Mouse (Mus musculus) right cerebral cortex, adult 18-20 months (tissue): Measurements from ENCODE around the gene Tmem135.

ENCODE experiments used
- DNase-seq: peaks from one replicate; pipeline ENCODE4 v3.0.0; 2022; ENCODE audit warnings: mixed read lengths

Tmem135 gene

DNA sequence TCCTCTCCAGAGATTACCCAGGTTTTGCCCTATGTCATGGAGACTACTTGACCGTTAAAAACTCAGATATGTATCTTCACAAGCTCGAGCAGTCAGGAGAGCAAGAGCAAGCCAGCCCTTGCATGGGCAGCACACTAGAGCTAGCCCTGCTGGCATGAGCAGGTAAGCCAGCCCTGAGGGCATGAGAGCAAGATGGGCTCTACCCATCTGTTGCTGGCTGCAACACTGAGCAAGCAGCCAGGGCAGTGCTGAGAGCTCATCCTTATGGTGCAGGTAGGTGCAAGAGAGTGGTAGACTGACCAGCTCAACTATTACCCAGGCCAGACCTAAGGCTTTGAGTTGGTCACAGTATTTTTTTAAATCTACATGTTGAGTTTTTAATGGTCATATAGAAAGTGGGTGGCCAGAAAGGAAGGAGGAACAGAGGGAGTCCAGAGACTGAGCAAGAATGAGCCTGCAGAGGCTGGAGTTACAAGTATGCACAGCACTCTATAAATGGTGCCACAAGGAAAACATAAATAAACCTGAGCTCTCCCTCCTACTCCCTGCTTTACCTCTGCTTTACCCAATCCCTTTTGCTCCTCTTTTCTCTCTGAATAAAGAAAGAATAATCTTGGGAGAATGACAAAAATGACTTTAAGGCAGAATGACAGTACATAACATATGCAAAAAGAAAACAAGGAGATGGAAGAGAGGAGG, 156.9 kb downstream of the Tmem135 start:
- no peak for DNase-seq

DNA sequence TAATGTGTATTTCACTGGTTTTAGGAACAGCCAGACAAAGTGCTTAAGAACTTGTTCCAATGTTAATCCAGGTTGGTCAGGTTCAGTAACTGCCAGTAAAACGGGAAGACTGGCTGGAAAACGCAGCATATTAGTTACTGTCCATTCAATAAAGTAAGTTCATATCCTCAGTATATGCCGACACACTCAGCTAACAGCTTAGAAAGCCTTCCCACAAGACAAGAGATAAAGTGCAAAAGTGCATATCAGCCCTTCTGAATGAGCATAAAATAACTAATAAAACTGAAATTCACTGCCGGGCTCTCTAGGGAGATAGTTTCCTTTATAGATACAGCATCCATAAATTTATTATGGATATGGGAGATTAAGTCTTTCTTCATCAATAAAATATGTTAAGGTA, 161.5 kb downstream of the Tmem135 start:
- no peak for DNase-seq

- DNase-seq, result no peak
Observed at GRCm38 (mm10) chr7:89242143-89242542, 161.9 kb downstream of the Tmem135 start.

GRCm38 (mm10) chr7:89239592-89239991, 164.4 kb downstream of the Tmem135 start:
- no peak for DNase-seq

- DNase-seq, result no peak
Observed at GRCm38 (mm10) chr7:89236592-89236991, 167.4 kb downstream of the Tmem135 start.

DNA sequence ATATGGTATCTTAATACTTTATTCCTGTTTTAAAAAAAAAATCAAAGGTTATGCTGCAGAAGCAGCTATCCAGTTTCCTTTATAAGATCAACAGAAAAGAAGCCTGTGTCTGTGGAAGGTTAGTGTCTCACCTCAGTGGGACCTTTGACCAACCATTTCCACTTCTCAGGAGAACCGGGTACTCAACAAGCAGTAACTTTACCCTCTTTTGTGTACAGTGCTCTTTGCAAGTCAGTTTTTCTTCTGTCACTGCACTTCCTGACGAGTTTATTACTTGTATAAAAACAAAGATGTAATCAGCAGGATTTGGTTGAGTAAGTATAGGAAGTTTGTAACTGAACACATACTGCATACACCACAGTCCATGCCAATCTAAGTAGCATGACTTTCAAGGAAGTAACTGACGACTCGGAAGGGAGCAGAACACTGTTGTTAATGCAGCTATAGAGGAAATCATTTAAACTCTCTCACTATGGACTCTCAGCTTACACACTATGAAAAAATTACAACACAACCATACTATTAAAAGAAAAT, 168.0 kb downstream of the Tmem135 start:
- DNase-seq, result no peak

DNA sequence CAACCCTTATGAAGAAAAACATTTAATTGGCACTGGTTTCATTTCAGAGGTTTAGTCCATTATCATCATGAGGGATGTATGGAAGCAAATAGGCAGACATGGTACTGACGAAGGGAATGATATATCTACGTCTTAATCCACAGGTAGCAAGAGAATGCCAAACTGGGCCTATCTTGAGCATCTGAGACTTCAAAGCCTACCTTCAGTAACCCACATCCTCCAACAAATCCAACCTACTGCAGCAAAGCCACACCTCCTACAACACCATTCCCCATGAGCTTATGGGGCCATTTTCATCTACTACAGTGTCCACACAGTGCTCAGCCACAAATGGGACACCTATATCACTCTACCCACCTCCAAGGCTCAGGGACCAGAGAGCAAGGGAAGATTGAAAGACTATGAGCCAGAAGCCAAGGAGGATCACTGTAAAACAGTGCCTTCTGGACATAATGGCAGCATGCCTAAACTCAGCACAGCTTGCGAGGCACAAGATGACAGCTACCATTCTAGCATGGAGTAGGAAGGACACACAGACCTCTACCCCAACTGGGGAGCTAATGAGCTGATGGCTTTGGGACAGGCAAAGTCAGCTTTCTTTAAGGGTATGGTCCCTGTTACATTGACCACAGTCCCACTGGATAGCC, 171.4 kb downstream of the Tmem135 start:
- no peak for DNase-seq

DNA sequence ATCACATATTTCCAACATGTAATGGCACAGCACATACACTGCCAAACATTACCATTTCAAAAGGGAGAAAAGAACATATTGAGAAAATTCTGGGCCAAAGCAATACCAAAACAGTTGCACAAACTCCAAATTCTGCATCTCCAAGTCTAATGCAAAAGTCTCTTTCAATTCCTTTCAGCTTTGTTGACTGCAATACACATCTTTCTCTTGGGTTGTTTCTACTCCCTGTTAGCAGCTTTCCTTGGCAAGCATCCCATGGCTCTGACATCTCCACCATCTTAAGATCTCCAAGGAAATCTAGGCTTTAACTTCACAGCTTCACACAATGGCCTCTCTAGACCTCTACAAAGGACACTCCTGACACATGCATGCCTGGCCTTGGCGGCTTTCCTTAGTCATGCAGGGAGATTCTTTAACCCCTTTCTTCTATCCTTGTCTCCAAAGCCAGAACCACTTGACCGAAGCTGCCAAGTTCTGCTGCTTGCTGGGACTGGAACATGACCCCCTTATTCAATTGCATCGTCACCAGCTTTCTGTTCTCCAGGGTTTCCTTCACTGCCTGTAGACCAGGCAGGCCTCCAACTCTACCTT, 172.7 kb downstream of the Tmem135 start:
- DNase-seq, result no peak

DNA sequence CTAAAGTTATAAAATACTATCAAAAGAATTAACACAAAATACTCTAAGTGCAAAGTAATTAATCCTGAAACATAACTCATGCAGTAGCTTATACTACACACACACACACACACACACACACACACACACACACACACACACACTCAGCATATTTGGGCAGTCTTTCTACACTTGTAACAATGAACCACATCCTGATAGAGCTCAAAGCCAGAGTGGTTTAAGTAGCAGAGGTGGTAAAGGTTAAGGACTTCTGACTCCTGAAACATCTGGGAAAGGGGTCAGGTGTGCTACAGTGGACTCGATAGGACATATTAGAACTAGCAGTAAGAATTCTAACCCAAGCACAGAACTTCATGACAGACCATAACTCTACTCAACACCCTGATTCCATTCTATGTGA, 181.4 kb downstream of the Tmem135 start:
- DNase-seq, result no peak

DNA sequence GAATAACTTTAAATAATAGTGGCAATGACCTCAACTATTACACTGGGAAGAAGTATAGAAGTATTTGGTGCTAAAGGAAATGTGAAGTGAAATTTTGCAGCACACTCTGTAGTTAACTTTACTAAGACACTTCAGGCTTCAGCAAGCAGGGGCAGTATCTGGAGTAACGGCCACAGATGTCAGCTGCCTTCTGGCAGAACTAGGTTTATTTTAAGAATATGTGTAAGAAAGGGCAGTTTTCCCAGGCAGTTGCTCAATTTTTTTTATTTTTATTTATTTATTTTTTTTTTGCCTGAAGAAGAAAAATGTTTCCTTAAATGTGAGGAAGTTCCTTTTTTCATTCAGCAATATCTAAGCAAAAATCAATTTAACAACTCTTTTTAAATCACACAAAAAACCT, 187.4 kb downstream of the Tmem135 start:
- no peak for DNase-seq

GRCm38 (mm10) chr7:89216118-89216517, 187.9 kb downstream of the Tmem135 start:
- no peak for DNase-seq

GRCm38 (mm10) chr7:89215714-89216113, 188.3 kb downstream of the Tmem135 start:
- DNase-seq, result no peak

DNA sequence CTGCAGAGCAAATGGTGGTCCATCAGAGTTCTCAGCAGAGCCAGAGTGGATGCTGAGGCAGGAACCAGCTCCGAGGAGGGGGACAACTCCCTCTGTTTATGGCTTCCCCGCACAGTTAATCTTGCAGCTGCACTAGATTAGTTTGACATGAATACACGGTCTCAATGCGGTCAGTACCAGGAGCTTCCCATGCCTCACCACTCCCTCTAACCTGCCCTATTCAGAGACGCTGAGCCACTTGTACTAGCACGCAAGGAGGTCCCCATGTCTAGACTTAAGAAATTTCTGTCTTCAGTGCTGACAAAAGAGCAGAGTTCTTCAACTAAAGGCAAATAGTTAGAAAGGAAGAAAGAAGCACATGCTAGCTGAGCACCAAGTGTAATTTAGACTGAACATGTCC, 193.5 kb downstream of the Tmem135 start:
- DNase-seq, result no peak

DNA sequence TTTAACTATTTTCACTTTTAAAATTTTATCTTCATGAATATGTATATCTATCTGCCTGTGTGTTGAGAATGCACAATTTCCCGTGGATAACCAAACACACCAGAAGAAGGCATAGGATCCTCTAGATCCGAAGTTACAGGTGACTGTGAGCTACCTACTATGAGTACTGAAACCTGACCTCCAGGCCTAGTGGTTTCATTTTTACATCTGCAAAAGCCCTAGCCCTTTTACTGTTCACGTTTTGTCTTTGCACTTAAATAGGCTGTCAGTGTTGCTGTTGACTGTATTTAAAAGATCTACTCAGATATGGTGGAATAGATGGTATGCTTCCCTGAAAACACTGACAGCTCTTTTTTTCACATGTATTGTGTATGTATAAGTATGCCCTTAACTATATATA, 197.9 kb downstream of the Tmem135 start:
- DNase-seq, result no peak

DNA sequence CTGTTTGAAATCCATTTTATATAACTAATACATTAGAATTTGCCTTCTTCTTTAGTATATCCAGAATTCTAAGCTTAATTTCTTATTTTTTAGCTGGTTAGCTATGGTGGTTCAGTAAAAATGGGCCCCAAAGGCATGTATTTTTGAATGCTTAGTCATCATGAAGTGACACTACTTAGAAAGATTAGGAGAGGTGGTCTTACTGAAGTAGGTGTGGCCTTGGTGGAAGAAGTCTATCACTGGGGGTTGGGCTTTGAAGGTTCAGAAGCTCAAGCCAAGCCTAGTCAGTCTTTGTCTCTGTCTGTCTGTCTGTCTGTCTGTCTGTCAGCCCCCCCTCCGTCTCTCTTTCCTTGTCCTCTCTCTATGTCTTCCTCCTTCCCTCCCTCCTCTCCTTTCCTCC, 198.6 kb downstream of the Tmem135 start:
- no peak for DNase-seq

GRCm38 (mm10) chr7:89203144-89203543, 200.9 kb downstream of the Tmem135 start:
- no peak for DNase-seq

GRCm38 (mm10) chr7:89201954-89202353, 202.1 kb downstream of the Tmem135 start:
- DNase-seq, result no peak

DNA sequence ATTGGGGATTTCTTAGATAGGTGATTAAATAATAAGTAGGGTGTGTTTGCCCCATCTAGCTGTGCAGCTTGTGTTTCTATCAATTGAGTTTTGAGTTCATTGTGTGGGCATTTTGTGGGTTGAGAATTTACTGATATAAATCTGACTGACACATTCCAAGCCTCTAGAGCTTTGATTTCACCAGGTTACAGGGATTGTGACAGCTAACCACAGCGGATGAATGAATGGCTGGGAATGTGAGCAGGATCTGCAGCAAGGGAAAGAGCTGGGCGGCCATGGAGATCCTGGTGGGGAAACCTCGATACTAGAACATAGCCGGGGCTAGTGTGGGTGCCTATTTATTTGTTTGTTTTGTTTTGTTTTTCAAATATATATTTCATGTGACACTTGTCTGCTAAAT, 205.5 kb downstream of the Tmem135 start:
- DNase-seq, result no peak

GRCm38 (mm10) chr7:89193459-89193858, 210.6 kb downstream of the Tmem135 start:
- DNase-seq, result no peak

DNA sequence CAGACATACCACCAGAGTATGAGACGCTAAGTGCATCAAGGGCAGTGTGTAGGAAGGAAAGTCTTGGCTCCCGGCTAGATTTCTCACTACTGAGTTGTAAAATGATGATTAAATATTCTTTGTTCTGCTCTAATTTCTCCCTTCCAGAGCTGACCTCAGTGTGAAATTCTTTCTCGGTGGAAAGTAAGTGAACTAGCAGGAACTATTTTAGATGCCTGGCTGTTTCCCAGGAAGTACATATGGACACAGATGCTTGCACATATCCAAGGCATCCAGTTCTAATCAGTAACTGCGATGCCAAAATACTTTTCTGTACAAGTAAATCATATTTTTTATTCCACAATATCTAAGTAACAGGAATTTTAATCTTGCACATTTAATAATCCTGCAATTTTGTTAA, 220.1 kb downstream of the Tmem135 start:
- DNase-seq, result no peak

GRCm38 (mm10) chr7:89182943-89183342, 221.1 kb downstream of the Tmem135 start:
- no peak for DNase-seq

DNA sequence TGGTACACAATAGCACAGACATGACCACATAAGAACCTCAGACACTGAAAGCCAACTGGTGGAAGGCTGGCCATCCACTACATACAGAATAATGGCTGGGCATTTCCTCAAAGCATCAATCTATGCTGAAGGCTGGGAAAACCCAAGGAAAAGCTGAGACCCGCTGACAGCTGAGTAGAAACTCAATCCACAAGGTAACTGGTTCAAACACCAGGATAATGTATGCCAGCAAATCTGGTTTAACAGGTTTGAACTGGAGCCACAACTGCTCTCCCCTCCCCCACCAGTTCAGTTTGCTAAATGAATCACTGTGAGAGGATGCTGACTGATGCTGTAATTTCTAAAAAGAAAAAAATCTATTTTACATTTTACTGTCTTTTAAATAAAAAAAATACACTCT, 222.7 kb downstream of the Tmem135 start:
- no peak for DNase-seq

DNA sequence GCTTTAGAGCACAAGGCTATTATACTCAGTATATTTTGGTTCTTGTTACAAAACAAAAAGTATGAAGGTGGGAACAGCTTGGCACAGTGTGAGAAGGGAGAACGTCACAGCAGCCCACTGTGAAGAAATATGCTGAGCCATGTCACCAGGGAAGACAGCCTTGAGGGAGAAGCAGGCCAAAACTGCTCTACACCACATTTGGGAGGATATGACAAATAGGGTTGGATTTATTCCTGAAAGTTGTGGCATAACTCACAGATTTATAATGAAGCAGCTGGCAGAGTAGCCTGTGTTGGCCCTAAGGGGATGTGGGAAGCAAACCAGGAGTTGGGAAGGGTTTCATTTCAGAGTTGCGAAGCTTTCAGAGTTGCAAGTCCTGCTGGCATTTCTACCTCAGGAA, 225.4 kb downstream of the Tmem135 start:
- DNase-seq, result peak; percentile 68

- no peak for DNase-seq
Observed at GRCm38 (mm10) chr7:89177926-89178325, 226.1 kb downstream of the Tmem135 start.
